Mouse (Mus musculus) liver, embryonic 11.5 days (tissue): ENCODE data around the gene Serpina6. TPM values are rescaled to one million over a fixed set of nuclear protein-coding genes. Genes with fewer than 3 reads are reported as not detected.

Source experiments
- ATAC-seq: fragments of 200-750 bp; cut with Nextera tagmentation; replicated peaks from 2 replicates; pipeline ENCODE4 v1.8.0; 2017; ENCODE audit warnings: moderate number of reproducible peaks, mild to moderate bottlenecking, moderate TSS enrichment, moderate library complexity; ENCODE audit not compliant: low FRiP score
- DNase-seq: peaks from one replicate; pipeline ENCODE4 v3.0.0-alpha.2; 2017; ENCODE audit warnings: low spot score
- H3K27ac ChIP-seq: fragments of 300-500 bp; sonication (generic); 2 replicates; pipeline ENCODE4 v1.5.1; 2014; ENCODE audit warnings: mild to moderate bottlenecking, low read depth, low read length, control low read depth
- H3K27me3 ChIP-seq: fragments of 300-500 bp; sonication (generic); replicated peaks from 2 replicates; pipeline ENCODE4 v1.6.1; 2014; ENCODE audit warnings: low read length, mixed read lengths; ENCODE audit not compliant: control insufficient read depth, insufficient read depth
- H3K36me3 ChIP-seq: fragments of 300-500 bp; sonication (generic); 2 replicates; pipeline ENCODE4 v1.6.1; 2014; ENCODE audit warnings: mild to moderate bottlenecking, low read length, moderate library complexity, mixed read lengths; ENCODE audit not compliant: control insufficient read depth, insufficient read depth
- H3K4me1 ChIP-seq: fragments of 300-500 bp; sonication (generic); replicated peaks from 2 replicates; pipeline ENCODE4 v1.6.1; 2014; ENCODE audit warnings: low read length, mixed read lengths; ENCODE audit not compliant: control insufficient read depth, insufficient read depth
- H3K4me2 ChIP-seq: fragments of 300-500 bp; sonication (generic); 2 replicates; pipeline ENCODE4 v1.6.1; 2014; ENCODE audit warnings: mild to moderate bottlenecking, control low read depth, moderate library complexity
- H3K4me3 ChIP-seq: fragments of 300-500 bp; sonication (generic); 2 replicates; pipeline ENCODE4 v1.5.1; 2014; ENCODE audit warnings: low read depth, low read length, control low read depth
- H3K9ac ChIP-seq: fragments of 300-500 bp; sonication (generic); 2 replicates; pipeline ENCODE4 v1.6.1; 2014; ENCODE audit warnings: low read depth, low read length, control low read depth
- H3K9me3 ChIP-seq: fragments of 300-500 bp; sonication (generic); 2 replicates; pipeline ENCODE4 v1.6.1; 2016; ENCODE audit warnings: low read length, inconsistent platforms, mixed read lengths; ENCODE audit not compliant: control insufficient read depth
- whole genome bisulfite sequencing: fragments of 180-500 bp; shearing (Covaris S2); extraction: QIAGEN DNeasy Blood & Tissue Kit; methylation state at CpG from one replicate; pipeline ENCODE4 v1.1.7; 2014; 5-methylcytosine and 5-hydroxymethylcytosine counted together
- polyA plus RNA-seq: library from polyadenylated mRNA; unstranded; fragments of >200 nt; fragmentation: Nextera tagmentation; extraction: Ambion mirVana; gene quantifications from 2 replicates; pipeline ENCODE4 v1.2.1, GENCODE M21; 2014

Serpina6 gene
- polyA plus RNA-seq, 1 experiment from 2014 or later: 847 TPM

DNA sequence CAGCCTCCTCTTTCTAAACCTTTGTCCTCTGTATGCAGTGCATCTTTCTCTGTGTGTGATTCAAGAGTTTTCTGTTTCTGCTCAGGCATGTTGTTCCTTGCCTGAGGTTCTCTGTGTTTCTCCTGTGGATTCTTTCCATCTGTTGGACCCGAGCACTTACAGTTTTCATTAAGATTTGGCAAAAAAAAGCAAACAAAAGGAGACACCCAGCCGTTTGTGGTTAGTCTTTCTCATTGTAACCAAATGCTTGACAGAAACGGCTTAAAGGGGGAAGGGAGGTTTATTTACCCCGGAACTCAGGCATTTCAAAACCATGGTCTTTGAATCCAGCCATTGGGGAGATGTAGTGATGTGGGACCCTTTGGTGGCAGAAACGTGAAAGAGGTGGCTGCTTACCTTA, 12.4 kb downstream of the Serpina6 start:
- WGBS: 37% methylated on average over 5 of the region's 5 CpGs

DNA sequence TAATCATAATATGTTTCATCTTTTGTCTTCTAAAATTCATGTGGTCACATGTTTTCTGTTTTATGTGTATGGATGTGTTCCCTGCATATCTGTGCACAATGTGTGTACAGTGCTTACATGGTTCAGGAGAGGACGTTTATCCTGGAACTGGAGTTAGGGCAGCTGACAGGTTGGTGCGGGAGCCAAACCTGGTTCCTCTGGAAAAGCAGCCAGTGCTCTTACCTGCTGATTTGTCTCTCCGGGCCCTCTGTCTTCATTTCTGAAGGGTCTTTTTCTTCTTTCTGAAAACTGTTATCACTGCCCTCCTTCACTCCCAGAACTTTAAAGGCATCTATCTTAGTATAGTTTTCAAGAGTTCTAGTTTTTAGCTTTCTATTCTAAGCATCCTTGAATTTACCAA, 13.2 kb downstream of the Serpina6 start:
- Histone ChIP-seq H3K4me2 (no peak overlapping the region), H3K9ac (no peak overlapping the region), H3K4me3 (no peak overlapping the region), H3K9me3 (no peaks in the 10 kb centered on the region), H3K27ac (no peak overlapping the region), H3K27me3 (no peaks in the 10 kb centered on the region), H3K36me3 (no peaks in the 10 kb centered on the region), H3K4me1 (no peaks in the 10 kb centered on the region)
- DNase-seq: peak; percentile 5
- ATAC-seq: no peak
- WGBS: 69% methylated on average over 3 of the region's 3 CpGs

More for the DNA sequence above, 12.4 kb downstream of the Serpina6 start:
- H3K27me3 ChIP-seq: no peaks in the 10 kb centered on the region
- no peaks in the 10 kb centered on the region for H3K9me3 ChIP-seq
- H3K27ac ChIP-seq: no peak overlapping the region
- H3K4me3 ChIP-seq: no peak overlapping the region
- no peak overlapping the region for H3K4me2 ChIP-seq
- no peak overlapping the region for H3K9ac ChIP-seq
- no peak for ATAC-seq
- H3K4me1 ChIP-seq: no peaks in the 10 kb centered on the region
- H3K36me3 ChIP-seq: no peaks in the 10 kb centered on the region
- peak; percentile 20 for DNase-seq

DNA sequence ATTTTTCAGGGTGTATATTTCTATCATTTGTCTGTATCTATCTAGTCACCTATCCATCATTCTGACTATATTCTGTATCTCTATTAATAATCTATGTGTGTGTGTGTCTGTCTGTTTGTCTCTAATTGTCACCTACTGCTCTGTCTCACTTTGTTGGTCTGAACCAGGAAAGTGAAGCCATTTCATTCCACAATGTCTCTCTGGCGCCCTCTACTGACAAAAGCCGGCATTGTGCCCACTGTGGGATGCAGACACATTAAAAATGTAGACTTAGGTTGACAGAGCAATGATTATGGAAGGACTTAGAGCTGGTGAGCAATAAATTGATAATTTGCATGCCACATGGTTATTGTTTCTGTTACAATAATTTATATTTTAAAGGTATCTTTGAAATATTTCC, 13.7 kb downstream of the Serpina6 start:
- Histone ChIP-seq H3K4me3 (no peak overlapping the region), H3K9ac (no peak overlapping the region), H3K36me3 (no peaks in the 10 kb centered on the region), H3K27me3 (no peaks in the 10 kb centered on the region), H3K9me3 (no peaks in the 10 kb centered on the region), H3K27ac (no peak overlapping the region), H3K4me1 (no peaks in the 10 kb centered on the region), H3K4me2 (no peak overlapping the region)
- ATAC-seq: 0 out of 2 replicates have a peak, but pooled peaks have one; percentile 50
- DNase-seq: peak; percentile 65
- 0% methylated on average over 2 of the region's 2 CpGs for WGBS

DNA sequence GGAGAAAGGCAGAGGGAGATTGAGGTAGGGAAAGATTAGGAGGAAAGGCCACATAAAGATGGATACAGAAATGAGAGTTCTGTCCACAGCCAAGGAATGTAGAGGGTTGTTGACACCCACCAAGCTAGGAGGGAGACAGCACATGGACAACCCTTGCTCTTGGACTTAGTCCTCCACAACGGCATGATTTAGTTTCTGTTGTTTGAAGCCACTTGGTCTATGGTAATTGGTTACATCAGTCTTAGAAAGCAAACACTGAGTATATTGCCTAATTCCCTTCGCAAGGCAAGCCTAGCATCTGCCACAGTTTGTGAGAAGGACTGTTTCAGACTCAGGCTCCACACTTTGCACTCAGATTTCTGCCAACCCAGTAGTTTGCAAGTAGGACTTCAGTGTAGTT, 21.2 kb downstream of the Serpina6 start:
- H3K4me3 ChIP-seq: no peak overlapping the region
- H3K4me1 ChIP-seq: no peaks in the 10 kb centered on the region
- H3K27ac ChIP-seq: no peak overlapping the region
- ATAC-seq (peak; percentile 54; the same call in 1 of the 2 replicates), DNase-seq (peak; percentile 24)
- H3K9me3 ChIP-seq: no peaks in the 10 kb centered on the region
- no peaks in the 10 kb centered on the region for H3K27me3 ChIP-seq
- H3K9ac ChIP-seq: no peak overlapping the region
- WGBS: 67% methylated on average over 2 of the region's 2 CpGs
- H3K36me3 ChIP-seq: no peaks in the 10 kb centered on the region
- H3K4me2 ChIP-seq: no peak overlapping the region

DNA sequence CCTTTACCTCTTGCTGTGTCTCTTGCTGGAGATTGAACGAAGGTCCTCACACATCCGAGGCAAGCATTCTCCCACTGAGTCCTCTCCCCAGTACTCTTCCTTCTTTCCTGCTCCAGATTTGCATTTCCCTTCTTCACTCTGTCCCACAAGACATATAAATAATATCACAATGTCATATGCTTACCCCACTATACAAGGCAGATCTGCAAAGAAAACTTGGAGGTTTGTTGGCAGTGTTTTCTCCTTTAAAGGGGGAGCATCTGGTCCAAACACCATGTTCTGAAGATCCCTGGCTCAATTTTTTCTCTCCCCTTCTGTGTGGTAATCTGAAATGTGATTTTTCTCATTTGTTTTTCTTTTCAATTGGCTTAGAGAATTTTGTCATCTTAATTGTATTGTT, 22.6 kb downstream of the Serpina6 start:
- H3K4me3 ChIP-seq: no peak overlapping the region
- no peak overlapping the region for H3K4me2 ChIP-seq
- H3K9me3 ChIP-seq: no peaks in the 10 kb centered on the region
- no peak overlapping the region for H3K27ac ChIP-seq
- H3K27me3 ChIP-seq: no peaks in the 10 kb centered on the region
- no peak for DNase-seq
- 72% methylated on average over 2 of the region's 2 CpGs for WGBS
- H3K36me3 ChIP-seq: no peaks in the 10 kb centered on the region
- H3K4me1 ChIP-seq: no peaks in the 10 kb centered on the region
- ATAC-seq: no peak
- H3K9ac ChIP-seq: no peak overlapping the region

DNA sequence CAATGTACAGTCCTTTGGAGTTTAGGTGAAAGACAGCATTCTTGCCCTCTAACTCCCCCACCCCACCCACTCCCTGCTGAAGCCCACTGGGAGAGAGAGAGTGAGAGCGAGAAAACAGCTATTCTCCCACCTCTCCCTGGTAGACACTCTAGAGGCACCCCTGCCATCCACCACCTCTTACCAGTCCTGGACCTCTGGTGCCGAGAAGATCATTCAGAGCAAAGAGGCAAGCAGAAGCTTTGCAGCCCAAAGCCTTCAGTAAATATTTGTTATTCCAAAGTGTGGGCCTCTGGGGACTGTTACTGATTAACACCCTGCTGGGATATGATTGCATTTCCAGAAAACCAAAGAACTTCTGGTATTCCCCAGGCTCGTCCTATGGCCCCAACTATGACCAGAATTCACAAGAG, 25.8 kb downstream of the Serpina6 start, which contains the start of gene Serpina10:
Gene Serpina10 (minus strand): TSS at position 242 of the 410 bp plus-strand sequence.
- Histone ChIP-seq H3K4me3 (peak within 1 kb of the TSS; percentile 40), H3K4me1 (no peaks in the 10 kb centered on the region), H3K27me3 (no peaks in the 10 kb centered on the region), H3K27ac (peak within 1 kb of the TSS; percentile 56; the same call in 1 of the 2 replicates), H3K9me3 (no peaks in the 10 kb centered on the region), H3K9ac (peak within 1 kb of the TSS; percentile 48), H3K36me3 (no peaks in the 10 kb centered on the region), H3K4me2 (peak within 1 kb of the TSS; percentile 55)
- DNase-seq (peak; percentile 29), ATAC-seq (peak; percentile 60)
- 68% methylated on average over 3 of the region's 3 CpGs for WGBS

GRCm38 (mm10) chr12:103616860-103617261, 40.2 kb downstream of the Serpina6 start:
- no peak for ATAC-seq
- Histone ChIP-seq H3K27me3 (no peaks in the 10 kb centered on the region), H3K4me3 (no peak overlapping the region), H3K4me2 (no peak overlapping the region; the same call in 1 of the 2 replicates), H3K27ac (no peak overlapping the region), H3K36me3 (no peaks in the 10 kb centered on the region), H3K9ac (no peak overlapping the region), H3K4me1 (no peaks in the 10 kb centered on the region), H3K9me3 (no peaks in the 10 kb centered on the region)
- 56% methylated on average over 10 of the region's 10 CpGs for WGBS
- no peak for DNase-seq

DNA sequence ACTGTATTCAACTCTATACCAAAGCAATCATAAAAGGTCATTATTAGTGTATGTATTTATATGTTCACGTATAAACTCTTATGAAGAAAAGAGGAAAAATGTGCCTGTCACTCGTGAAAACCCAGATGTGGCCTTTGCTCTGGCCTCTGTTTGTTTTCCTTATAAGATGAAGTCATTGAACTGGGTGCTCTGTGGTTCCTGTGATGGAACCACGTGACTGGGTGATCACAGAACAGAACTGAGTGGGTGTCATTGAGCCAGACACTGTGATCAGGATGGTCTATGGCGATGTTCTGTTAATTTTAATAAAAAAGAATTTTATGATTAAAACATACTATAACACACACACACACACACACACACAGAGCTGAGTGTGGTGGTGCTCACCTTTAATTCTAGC, 41.3 kb downstream of the Serpina6 start:
- WGBS: 70% methylated on average over 4 of the region's 4 CpGs
- no peak for ATAC-seq

DNA sequence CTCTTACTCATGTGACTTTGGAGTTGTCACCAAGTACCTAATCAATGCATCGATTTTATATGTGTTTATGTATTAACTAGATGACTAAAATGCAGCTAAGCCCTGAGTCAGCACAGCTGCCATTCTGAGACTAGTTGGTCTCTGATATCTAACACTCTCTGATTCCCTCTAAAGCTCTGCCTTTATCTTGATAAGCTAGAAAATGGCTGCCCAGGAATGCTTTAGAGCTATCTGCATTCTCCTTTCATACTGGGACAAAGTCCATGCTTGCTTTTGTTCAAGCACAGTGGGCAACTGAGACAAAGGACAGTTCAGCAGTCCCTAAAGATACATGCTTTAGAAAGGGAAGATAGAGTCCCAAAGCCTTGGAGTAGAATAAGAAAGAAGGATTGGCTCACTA, 41.9 kb downstream of the Serpina6 start:
- Histone ChIP-seq H3K27me3 (no peaks in the 10 kb centered on the region), H3K27ac (no peak overlapping the region), H3K4me1 (no peaks in the 10 kb centered on the region), H3K4me3 (no peak overlapping the region), H3K9me3 (no peaks in the 10 kb centered on the region), H3K4me2 (no peak overlapping the region), H3K9ac (no peak overlapping the region), H3K36me3 (no peaks in the 10 kb centered on the region; the same call in 1 of the 2 replicates)
- no peak for ATAC-seq
- DNase-seq: no peak
- 80% methylated on average over 1 of the region's 1 CpGs for WGBS

More for the DNA sequence above, 41.3 kb downstream of the Serpina6 start:
- H3K4me1 ChIP-seq: no peaks in the 10 kb centered on the region
- no peak for DNase-seq
- H3K9ac ChIP-seq: no peak overlapping the region
- H3K27me3 ChIP-seq: no peaks in the 10 kb centered on the region
- H3K9me3 ChIP-seq: no peaks in the 10 kb centered on the region
- H3K36me3 ChIP-seq: no peaks in the 10 kb centered on the region
- H3K4me2 ChIP-seq: no peak overlapping the region
- no peak overlapping the region for H3K4me3 ChIP-seq
- no peak overlapping the region for H3K27ac ChIP-seq
